Comparison of ENCODE assay signal across 9 mouse cellular contexts in genomic region chr9:56686339-56687144, GRCm38 (mm10).
DNase-seq lines count a peak whose midpoint lies in the region; ATAC-seq and TF ChIP-seq lines count a peak whose summit lies in the region.
"Had no signal": no experiment of that assay in that cellular context is flagged by ENCODE, and none has a peak within 500 bp of the region (broad histone marks: within the 10 kb centered on the region; RNA-seq: fewer than 3 reads in every experiment).

No protein-coding gene starts in this region.

- TF ChIP-seq CTCF in layer of hippocampus, adult 2 months (conservative IDR thresholded peaks at IDR 0.05) = no peak

- intact Hi-C loops in gastrocnemius, postnatal 36 days (cut with DNase I) = no loop called here

- no peak overlapping the region for H3K4me3 ChIP-seq in neural tube, embryonic 12.5 days
- no peak overlapping the region for H3K4me3 ChIP-seq in layer of hippocampus, adult 2 months

- DNase-seq in neural tube, embryonic 10.5 days (ENCODE audit: extremely low spot score, low spot score) = no peak
- DNase-seq in heart, adult 9 months (ENCODE audit: low spot score in 2 of 2) = peak; percentile 2 to 11
- DNase-seq in layer of hippocampus, adult 2 months (ENCODE audit: low spot score in 2 of 2) = peak; percentile 51 to 82
- peak; percentile 11 for DNase-seq in lung, postnatal 14 days
- DNase-seq in yolk sac, embryonic 10.5 days (ENCODE audit: low spot score) = peak; percentile 11
- DNase-seq in adrenal gland, adult 18-20 months (ENCODE audit: low spot score in 2 of 2) = no peak
- no peak for DNase-seq in gastrocnemius, postnatal 36 days

- no peaks in the 10 kb centered on the region for H3K36me3 ChIP-seq in neural tube, embryonic 12.5 days

- H3K9me3 ChIP-seq in neural tube, embryonic 12.5 days = no peaks in the 10 kb centered on the region

- H3K4me1 ChIP-seq in neural tube, embryonic 12.5 days = peaks cover 13% of the 10 kb centered on the region

- ATAC-seq in neural tube, embryonic 12.5 days (ENCODE audit: low FRiP score, low read depth) = 0 out of 2 replicates have a peak, but pooled peaks have one; percentile 21
- ATAC-seq: Patski had no signal

- H3K27ac ChIP-seq in neural tube, embryonic 12.5 days = no peak overlapping the region
- H3K27ac ChIP-seq in layer of hippocampus, adult 2 months = peak overlapping the region; percentile 85

- 64% methylated on average over 14 of the region's 14 CpGs for WGBS in neural tube, embryonic 12.5 days

- peak overlapping the region; percentile 2; the same call in 1 of the 2 replicates for H3K9ac ChIP-seq in neural tube, embryonic 12.5 days

- H3K27me3 ChIP-seq in neural tube, embryonic 12.5 days (replicated peaks) = no peaks in the 10 kb centered on the region

- H3K4me2 ChIP-seq in neural tube, embryonic 12.5 days (replicated peaks) = no peak overlapping the region

Comparison
In these comparisons a context has a peak if more than half of its experiments do, and no peak if none do; other contexts are left out.
1. DNase-seq: peak in heart, adult 9 months (2 of 2), layer of hippocampus, adult 2 months (2 of 2), lung, postnatal 14 days (single experiment) and yolk sac, embryonic 10.5 days (single experiment); none in neural tube, embryonic 10.5 days (single experiment), adrenal gland, adult 18-20 months (0 of 2) and gastrocnemius, postnatal 36 days (0 of 2).